35 mouse cellular contexts compared by ENCODE assay signal in the genomic region with DNA sequence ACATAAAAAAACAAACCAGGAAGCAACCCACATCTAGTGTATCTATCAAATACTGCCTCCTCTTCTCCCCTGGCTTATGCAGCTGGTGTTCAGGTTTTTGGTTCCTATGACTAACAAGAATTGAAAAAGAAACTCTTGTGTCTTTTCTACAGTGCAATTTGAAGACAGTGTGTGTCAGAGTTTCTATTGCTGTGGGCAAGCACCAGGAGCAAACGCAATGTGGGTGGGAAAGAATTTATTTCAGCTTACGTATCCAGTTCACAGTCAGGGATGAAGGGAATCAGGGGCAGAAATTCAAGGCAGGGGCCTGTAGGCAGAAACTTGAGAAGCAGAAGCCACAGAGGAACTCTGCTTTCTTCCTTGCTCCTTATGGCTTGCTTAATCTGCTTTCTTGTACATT.
"Had no signal": no experiment of that assay in that cellular context is flagged by ENCODE, and none has a peak within 500 bp of the region (broad histone marks: within the 10 kb centered on the region; RNA-seq: fewer than 3 reads in every experiment).

No protein-coding gene starts in this region.

- H3K27ac ChIP-seq: heart, embryonic 13.5 days; heart, embryonic 15.5 days; hindbrain, embryonic 10.5 days; hindbrain, embryonic 12.5 days; hindbrain, embryonic 13.5 days; hindbrain, embryonic 14.5 days; hindbrain, embryonic 15.5 days; hindbrain, postnatal 0 days; intestine, embryonic 15.5 days; kidney, embryonic 15.5 days; kidney, postnatal 0 days; layer of hippocampus, adult 2 months had no signal

- H3K9ac ChIP-seq: heart, embryonic 12.5 days; heart, embryonic 13.5 days; heart, embryonic 15.5 days; hindbrain, embryonic 12.5 days; hindbrain, embryonic 13.5 days; hindbrain, embryonic 14.5 days; hindbrain, embryonic 15.5 days; intestine, embryonic 15.5 days; kidney, embryonic 15.5 days had no signal

- H3K9me3 ChIP-seq: heart, embryonic 12.5 days; heart, embryonic 13.5 days; heart, embryonic 15.5 days; hindbrain, embryonic 10.5 days; hindbrain, embryonic 12.5 days; hindbrain, embryonic 13.5 days; hindbrain, embryonic 15.5 days; intestine, embryonic 15.5 days; kidney, embryonic 15.5 days had no signal

- DNase-seq: heart, postnatal 10 days; heart, postnatal 14 days; heart, postnatal 36 days; heart, postnatal 4 days; kidney, adult 11 months; kidney, adult 18-20 months; kidney, adult 2 months; kidney, adult 8-10 months; kidney, adult 9 months; kidney, postnatal 10 days; kidney, postnatal 14 days; kidney, postnatal 25 days; kidney, postnatal 36 days; kidney, postnatal 4 days; layer of hippocampus, adult 9-11 months; layer of hippocampus, postnatal 36 days had no signal

- H3K27me3 ChIP-seq: heart, embryonic 12.5 days; heart, embryonic 13.5 days; heart, embryonic 15.5 days; hindbrain, embryonic 12.5 days; hindbrain, embryonic 13.5 days; hindbrain, embryonic 15.5 days; intestine, embryonic 15.5 days; kidney, embryonic 15.5 days had no signal

- H3K36me3 ChIP-seq: heart, embryonic 12.5 days; heart, embryonic 13.5 days; heart, embryonic 15.5 days; hindbrain, embryonic 10.5 days; hindbrain, embryonic 12.5 days; hindbrain, embryonic 13.5 days; hindbrain, embryonic 15.5 days; intestine, embryonic 15.5 days; kidney, embryonic 15.5 days had no signal

- H3K4me2 ChIP-seq: heart, embryonic 11.5 days; heart, embryonic 12.5 days; heart, embryonic 13.5 days; heart, embryonic 15.5 days; hindbrain, embryonic 12.5 days; hindbrain, embryonic 13.5 days; hindbrain, embryonic 14.5 days; hindbrain, embryonic 15.5 days; intestine, embryonic 15.5 days; kidney, embryonic 15.5 days had no signal

- ATAC-seq: hindbrain, embryonic 16.5 days; hindbrain, postnatal 0 days; inflammation-experienced regulatory T-cells, adult 6 months; intestine, embryonic 15.5 days; intestine, embryonic 16.5 days; intestine, postnatal 0 days had no signal

- H3K4me1 ChIP-seq: heart, embryonic 12.5 days; heart, embryonic 13.5 days; heart, embryonic 15.5 days; hindbrain, embryonic 10.5 days; hindbrain, embryonic 12.5 days; hindbrain, embryonic 13.5 days; hindbrain, embryonic 15.5 days; intestine, embryonic 15.5 days; kidney, embryonic 15.5 days had no signal

- H3K4me3 ChIP-seq: heart, embryonic 12.5 days; heart, embryonic 13.5 days; heart, embryonic 15.5 days; hindbrain, embryonic 10.5 days; hindbrain, embryonic 12.5 days; hindbrain, embryonic 13.5 days; hindbrain, embryonic 15.5 days; intestine, embryonic 15.5 days; kidney, embryonic 15.5 days; layer of hippocampus, adult 2 months; left cerebral cortex, adult 2 months had no signal
